Mouse (Mus musculus): ENCODE measurements around the gene Nckap5.
A peak's percentile ranks its signal among the peaks of the same experiment; 100 is the strongest.

The Nckap5 gene

GRCm38 (mm10) chr1:126366736-126367135 lies 463.9 kb downstream of the Nckap5 start:
- no peak for DNase-seq (ENCODE audit: low read depth, low spot score)

DNA sequence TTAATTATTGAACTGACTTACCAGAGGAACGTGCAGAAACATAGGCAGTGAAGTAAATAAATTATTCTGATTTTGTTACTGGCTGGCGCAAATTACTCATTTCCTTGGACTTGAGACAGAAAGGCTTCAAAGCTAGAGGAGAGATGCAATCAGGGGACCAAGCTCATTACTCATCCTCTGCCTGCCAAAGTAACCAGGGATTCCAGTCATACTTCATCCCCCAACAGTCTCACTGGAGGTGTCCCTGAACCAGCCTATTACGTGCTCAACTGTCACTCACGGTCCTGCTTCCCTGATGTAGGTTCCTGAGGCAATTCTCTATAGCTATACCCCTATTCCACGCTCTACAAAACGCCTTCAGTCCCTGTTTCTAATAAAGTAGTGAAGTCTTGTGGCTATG lies 466.0 kb downstream of the Nckap5 start:
- DNase-seq (ENCODE audit: low read depth, low spot score), result no peak

GRCm38 (mm10) chr1:126360531-126361220 lies 469.9 kb downstream of the Nckap5 start:
- DNase-seq (ENCODE audit: low read depth, low spot score), result no peak

DNA sequence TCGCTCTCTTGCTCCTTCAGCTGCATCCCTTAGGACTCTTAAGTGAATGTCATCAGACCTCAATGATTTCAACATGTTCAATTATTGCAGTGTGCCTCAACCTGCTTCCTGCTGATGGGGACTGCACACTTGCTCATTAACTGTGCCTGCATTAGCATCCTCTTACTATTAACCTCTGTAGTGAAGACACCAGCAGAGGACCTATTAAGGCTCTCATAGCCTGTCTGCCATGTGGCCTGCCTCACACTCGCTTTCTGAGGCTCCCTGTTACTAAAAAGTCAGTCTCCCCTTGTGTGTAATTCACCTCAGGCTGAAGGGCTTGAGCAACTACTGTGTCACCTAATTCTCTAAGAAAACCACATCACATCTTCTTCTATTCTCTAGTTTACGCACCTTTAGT lies 470.5 kb downstream of the Nckap5 start:
- no peak for DNase-seq (ENCODE audit: low read depth, low spot score)

DNA sequence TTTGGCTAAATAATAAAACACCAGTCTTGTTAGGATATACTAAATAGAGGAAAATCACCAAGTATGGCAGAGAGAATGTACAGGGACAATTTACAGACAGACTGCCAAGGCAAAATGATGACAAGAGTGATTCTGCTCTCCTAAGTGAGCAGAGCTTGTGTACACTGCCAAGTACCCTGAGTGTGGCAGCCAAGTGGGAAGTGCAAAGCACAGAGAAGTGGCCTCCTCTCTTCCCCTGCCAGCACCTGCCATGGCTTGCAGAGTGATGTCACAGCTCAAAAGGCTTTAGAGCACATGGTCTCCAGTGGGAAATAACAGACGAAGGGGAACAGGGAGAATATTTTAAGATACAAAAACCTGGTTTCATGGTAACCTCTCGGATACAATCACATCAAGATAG lies 488.8 kb downstream of the Nckap5 start:
- DNase-seq (ENCODE audit: low read depth, low spot score), result no peak

DNA sequence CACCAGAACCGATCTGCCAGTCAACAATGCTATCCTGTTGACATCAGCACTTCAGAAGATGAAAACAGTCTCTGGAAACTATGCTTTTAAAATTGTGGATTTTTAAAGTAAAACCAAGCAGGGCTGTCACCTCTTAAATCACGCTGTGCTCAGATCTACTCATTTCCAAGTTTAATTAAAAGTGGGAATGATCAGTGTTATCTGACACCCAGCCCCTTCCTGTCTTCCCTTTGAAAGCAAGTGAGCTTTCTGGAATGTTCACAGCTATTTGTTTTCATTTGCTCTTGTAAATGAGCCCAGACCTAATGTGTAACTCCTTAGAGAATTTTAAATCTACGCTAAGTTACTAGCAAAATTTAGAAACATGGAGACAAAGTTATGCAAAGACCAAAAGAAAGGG lies 491.3 kb downstream of the Nckap5 start:
- no peak for DNase-seq (ENCODE audit: low read depth, low spot score)

- no peak for DNase-seq (ENCODE audit: low read depth, low spot score)
Measured at GRCm38 (mm10) chr1:126334202-126334601, 496.4 kb downstream of the Nckap5 start.

DNA sequence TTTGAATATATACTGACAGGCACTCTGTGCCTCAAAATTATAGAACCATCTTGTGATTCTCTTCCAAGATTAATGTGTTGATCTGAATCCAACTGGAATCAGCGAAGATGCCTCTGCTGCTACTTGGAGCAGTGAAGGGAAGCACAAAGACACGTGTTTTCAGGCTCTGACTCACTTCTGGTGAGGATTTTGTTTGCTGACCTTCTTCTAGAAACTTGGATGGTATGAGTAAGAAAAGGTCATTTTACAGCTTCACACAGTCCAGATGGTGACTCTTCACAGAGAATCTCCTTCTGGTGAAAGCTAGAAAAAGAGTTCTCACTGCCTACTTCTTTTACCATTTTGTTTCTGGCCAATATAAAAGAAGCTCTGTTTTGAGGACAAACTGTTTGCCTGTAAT lies 498.6 kb downstream of the Nckap5 start:
- peak; percentile 24 for DNase-seq (ENCODE audit: low read depth, low spot score)

- no peak for DNase-seq (ENCODE audit: low read depth, low spot score)
Measured at GRCm38 (mm10) chr1:126320696-126321095, 509.9 kb downstream of the Nckap5 start.

DNA sequence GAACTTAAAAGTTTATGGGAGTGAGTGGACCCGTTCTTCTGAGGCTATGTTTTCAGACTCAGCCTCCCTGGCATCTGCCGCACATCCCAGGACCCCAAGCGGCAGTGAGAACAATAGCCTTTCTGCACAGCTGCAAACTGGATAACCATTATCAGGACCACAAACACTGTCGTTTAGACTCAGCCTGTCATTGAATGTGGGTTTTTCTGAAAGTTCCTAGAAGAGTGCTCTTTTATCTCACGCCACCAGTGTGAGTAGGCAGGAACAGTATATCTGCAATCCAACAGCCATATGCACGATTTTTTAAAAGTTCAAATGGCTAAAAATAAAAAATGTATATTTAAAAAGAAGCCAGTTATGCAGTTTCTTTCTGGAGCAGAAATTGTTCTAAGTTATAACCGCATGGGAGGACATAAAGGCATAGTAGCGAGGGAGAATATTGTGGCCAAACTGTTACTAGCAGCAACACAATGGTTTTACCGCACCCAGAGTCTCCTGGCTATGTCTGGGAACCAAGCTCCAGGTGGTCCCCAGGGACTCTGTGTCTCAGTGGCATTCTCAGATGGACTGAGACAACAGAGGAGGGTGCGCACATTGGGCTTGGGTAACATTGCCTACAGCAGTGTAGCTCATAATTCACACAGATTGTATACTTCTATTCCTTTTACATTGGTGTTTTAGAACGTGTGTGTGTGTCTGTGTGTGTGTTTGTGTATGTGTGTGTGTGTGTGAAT lies 512.6 kb downstream of the Nckap5 start:
- no peak for DNase-seq (ENCODE audit: low read depth, low spot score)

- DNase-seq (ENCODE audit: low read depth, low spot score), result no peak
Measured at GRCm38 (mm10) chr1:126317345-126317744, 513.3 kb downstream of the Nckap5 start.

DNA sequence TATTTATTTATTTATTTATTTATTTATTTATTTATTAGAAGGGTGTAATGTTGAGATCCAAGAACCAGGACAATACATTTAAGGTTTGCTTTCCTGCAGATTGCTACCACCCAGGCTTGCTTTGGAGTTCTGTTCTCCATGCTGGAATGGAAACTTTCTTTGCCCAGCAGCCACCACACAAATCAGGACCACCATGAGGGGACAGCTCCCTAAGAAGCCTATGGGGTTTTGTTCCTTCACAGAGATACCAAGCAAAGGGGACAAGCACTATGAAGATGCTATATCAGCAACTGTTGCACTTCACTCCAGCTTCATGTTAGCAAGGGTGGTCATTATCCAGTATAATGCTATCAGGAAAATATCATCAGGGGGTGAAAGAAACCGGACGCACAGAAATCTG lies 513.7 kb downstream of the Nckap5 start:
- no peak for DNase-seq (ENCODE audit: low read depth, low spot score)

DNA sequence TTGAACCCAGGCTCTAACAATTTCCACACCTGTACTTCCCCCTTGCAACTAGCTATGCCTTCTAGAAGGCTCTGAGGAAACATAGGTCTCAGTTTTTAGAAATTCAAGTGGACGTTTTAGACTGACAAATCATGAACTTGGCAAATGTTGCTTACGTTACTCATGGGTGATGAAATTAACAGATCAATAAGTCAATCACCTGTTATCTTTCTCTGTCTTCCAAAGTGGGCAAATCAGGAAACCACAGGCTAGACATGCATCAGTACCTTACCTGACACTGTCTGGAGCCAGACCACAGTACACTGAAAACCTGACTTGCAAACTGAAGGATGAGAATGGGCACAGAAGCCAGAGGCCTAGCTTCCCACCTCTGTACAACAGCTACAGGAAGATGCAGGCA lies 529.5 kb downstream of the Nckap5 start:
- DNase-seq (ENCODE audit: low read depth, low spot score), result no peak

- DNase-seq (ENCODE audit: low read depth, low spot score), result no peak
Measured at GRCm38 (mm10) chr1:126264931-126265330, 565.7 kb downstream of the Nckap5 start.

- no peak for DNase-seq (ENCODE audit: low read depth, low spot score)
Measured at GRCm38 (mm10) chr1:126254364-126254763, 576.2 kb downstream of the Nckap5 start.

DNA sequence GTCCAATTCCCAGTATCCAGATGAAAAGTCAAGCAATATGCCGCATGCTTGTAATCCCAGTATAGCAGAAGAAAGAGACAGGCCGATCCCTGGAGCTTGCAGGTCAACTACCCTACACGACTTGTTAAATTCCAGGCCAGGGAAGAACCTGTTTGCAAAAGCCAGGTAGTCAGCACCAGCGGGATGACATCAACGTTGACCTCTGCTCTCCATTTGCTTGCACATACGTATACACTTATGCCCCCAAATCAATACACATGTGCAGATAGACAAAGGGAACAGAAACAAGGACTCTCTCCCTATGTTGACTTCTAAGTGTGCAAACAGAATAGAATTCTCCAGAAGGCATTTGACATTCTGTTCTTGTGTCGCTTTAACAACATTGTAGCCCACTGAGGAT lies 576.7 kb downstream of the Nckap5 start:
- DNase-seq (ENCODE audit: low read depth, low spot score), result no peak

GRCm38 (mm10) chr1:126233196-126233595 lies 597.4 kb downstream of the Nckap5 start:
- DNase-seq (ENCODE audit: low read depth, low spot score), result no peak

DNA sequence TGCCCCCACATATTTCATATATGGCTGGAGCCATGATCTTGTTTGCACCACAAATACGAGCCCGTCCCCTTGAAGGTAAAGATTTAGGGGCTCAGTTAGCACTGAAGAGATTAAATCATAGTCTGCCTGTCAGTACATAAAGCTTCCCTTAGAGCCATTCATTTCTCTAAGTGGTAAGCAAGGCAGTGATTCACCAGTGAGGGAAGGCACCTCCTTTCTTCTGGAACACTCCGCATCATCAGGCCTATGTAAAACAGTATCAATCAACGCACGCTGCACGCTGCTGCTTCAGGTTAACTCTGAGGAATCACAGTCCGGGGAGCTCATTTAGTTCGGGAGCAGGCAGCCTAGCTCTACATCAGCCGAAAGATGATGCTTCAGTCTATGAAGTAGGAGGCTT lies 599.4 kb downstream of the Nckap5 start:
- no peak for DNase-seq (ENCODE audit: low read depth, low spot score)

GRCm38 (mm10) chr1:126210212-126210611 lies 620.4 kb downstream of the Nckap5 start:
- DNase-seq (ENCODE audit: low read depth, low spot score), result no peak

DNA sequence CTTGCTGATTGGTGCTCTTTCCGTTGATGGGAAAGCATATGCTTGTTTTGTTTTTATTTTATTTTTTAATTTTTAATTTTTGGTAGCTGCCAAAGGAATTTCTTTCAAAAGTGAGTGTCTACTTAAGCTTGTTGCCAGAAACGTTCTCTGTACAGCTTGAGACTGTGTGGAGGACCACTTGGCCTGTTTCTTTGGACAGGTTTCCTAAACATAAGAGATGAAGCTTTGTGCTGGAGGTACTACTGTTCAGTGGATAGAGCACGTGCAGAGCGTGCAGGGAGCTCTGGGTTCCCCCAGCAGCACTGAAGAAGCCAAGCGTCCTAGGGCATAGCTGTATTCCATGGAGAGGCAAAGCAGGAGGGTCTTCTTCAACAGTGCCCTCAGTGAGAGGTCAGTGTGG lies 620.9 kb downstream of the Nckap5 start:
- DNase-seq (ENCODE audit: low read depth, low spot score), result no peak

- DNase-seq (ENCODE audit: low read depth, low spot score), result no peak
Measured at GRCm38 (mm10) chr1:126209131-126209530, 621.5 kb downstream of the Nckap5 start.

- no peak for DNase-seq (ENCODE audit: low read depth, low spot score)
Measured at GRCm38 (mm10) chr1:126196937-126197336, 633.7 kb downstream of the Nckap5 start.

GRCm38 (mm10) chr1:126190353-126190752 lies 640.2 kb downstream of the Nckap5 start:
- no peak for DNase-seq (ENCODE audit: low read depth, low spot score)

Data from brain, embryonic 18.5 days (tissue).